Mouse (Mus musculus) midbrain, embryonic 15.5 days (tissue): ENCODE measurements around the gene Ptpn1. TPM values are rescaled to one million over a fixed set of nuclear protein-coding genes. Genes with fewer than 3 reads are reported as not detected.
A peak's percentile ranks its signal among the peaks of the same experiment; 100 is the strongest.

Experiments
- ATAC-seq: fragments of 200-750 bp; cut with Nextera tagmentation; replicated peaks from 2 replicates; pipeline ENCODE4 v1.8.0; 2017; ENCODE audit warnings: moderate TSS enrichment
- H3K27ac ChIP-seq: fragments of 300-500 bp; sonication (generic); 2 replicates; pipeline ENCODE4 v1.5.1; 2015; ENCODE audit warnings: mild to moderate bottlenecking, inconsistent platforms
- H3K27me3 ChIP-seq: fragments of 300-500 bp; sonication (generic); replicated peaks from 2 replicates; pipeline ENCODE4 v1.6.1; 2015; ENCODE audit warnings: inconsistent platforms
- H3K36me3 ChIP-seq: fragments of 300-500 bp; sonication (generic); replicated peaks from 2 replicates; pipeline ENCODE4 v1.6.1; 2015; ENCODE audit warnings: inconsistent platforms
- H3K4me1 ChIP-seq: fragments of 300-500 bp; sonication (generic); 2 replicates; pipeline ENCODE4 v1.6.1; 2015; ENCODE audit warnings: inconsistent platforms
- H3K4me2 ChIP-seq: fragments of 300-500 bp; sonication (generic); 2 replicates; pipeline ENCODE4 v1.6.1; 2015; ENCODE audit warnings: inconsistent platforms, mild to moderate bottlenecking, moderate library complexity
- H3K4me3 ChIP-seq: fragments of 300-500 bp; sonication (generic); 2 replicates; pipeline ENCODE4 v1.5.1; 2015; ENCODE audit warnings: mild to moderate bottlenecking, inconsistent platforms
- H3K9ac ChIP-seq: fragments of 300-500 bp; sonication (generic); 2 replicates; pipeline ENCODE4 v1.6.1; 2015; ENCODE audit warnings: mild to moderate bottlenecking, inconsistent platforms
- H3K9me3 ChIP-seq: fragments of 300-500 bp; sonication (generic); 2 replicates; pipeline ENCODE4 v1.6.1; 2016; ENCODE audit warnings: inconsistent platforms
- WGBS: fragments of 180-500 bp; shearing (Covaris S2); methylation state at CpG from one replicate; pipeline ENCODE4 v1.1.7; 2015; ENCODE audit warnings: mixed read lengths; 5-methylcytosine and 5-hydroxymethylcytosine counted together
- polyA plus RNA-seq: library from polyadenylated mRNA; unstranded; fragments of >200 nt; fragmentation: Nextera tagmentation; extraction: Ambion mirVana; gene quantifications from 2 replicates; pipeline ENCODE4 v1.2.1, GENCODE M21; 2015

The Ptpn1 gene
- polyA plus RNA-seq, 1 experiment from 2014 or later, result 74.5 TPM

DNA sequence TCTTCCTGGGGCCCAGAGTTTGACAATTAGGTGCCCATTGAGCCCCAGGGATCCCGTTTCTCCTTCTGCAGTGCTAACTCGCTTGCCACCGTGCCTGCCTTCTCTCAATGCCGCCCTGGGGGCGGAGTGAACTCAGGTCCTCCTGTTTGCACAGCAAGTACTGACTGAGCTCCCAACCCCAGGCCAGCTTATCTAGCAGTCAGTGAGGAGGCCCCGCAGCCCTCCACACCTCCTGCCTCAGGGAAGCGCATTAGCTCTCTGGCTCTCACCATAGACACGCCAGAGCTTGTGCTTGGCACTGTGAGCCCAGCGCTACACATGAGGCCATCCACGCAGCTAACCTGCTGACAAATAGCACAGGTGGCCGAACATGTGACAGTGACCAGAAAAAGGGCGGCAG lies 55.8 kb downstream of the Ptpn1 start:
- 68% methylated on average over 12 of the region's 12 CpGs for WGBS
- Histone ChIP-seq H3K27ac (no peak overlapping the region), H3K36me3 (no peaks in the 10 kb centered on the region), H3K4me3 (no peak overlapping the region), H3K27me3 (no peaks in the 10 kb centered on the region), H3K9me3 (no peaks in the 10 kb centered on the region), H3K4me1 (peaks cover 4% of the 10 kb centered on the region; the same call in 1 of the 2 replicates), H3K4me2 (no peak overlapping the region), H3K9ac (no peak overlapping the region)
- no peak for ATAC-seq

DNA sequence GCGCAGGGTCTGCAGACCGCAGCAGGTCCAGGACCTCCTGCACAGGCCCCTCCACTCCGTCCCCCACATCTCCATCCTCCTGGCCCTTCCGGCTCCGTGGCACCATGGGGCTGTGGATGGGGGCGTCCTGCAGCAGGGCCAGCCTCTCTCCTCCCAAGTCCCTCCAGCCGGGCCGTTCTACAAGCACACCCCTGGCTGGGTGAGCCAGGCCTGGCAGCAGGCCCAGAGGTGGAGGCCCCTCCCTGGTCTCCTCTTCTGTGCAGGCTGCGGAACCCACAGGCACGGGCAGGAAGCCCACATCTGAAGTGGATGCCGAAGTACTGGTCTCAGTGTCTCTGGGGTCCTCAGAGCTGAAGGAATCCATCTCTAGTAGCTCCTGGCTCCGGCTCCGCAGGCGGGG lies 57.5 kb downstream of the Ptpn1 start:
- peaks cover 4% of the 10 kb centered on the region; the same call in 1 of the 2 replicates for H3K4me1 ChIP-seq
- H3K4me3 ChIP-seq, result no peak overlapping the region
- H3K27me3 ChIP-seq, result no peaks in the 10 kb centered on the region
- 75% methylated on average over 14 of the region's 14 CpGs for WGBS
- no peak overlapping the region for H3K4me2 ChIP-seq
- H3K9me3 ChIP-seq, result no peaks in the 10 kb centered on the region
- ATAC-seq, result 0 out of 2 replicates have a peak, but pooled peaks have one; percentile 29
- H3K27ac ChIP-seq, result no peak overlapping the region
- no peak overlapping the region for H3K9ac ChIP-seq
- H3K36me3 ChIP-seq, result no peaks in the 10 kb centered on the region

DNA sequence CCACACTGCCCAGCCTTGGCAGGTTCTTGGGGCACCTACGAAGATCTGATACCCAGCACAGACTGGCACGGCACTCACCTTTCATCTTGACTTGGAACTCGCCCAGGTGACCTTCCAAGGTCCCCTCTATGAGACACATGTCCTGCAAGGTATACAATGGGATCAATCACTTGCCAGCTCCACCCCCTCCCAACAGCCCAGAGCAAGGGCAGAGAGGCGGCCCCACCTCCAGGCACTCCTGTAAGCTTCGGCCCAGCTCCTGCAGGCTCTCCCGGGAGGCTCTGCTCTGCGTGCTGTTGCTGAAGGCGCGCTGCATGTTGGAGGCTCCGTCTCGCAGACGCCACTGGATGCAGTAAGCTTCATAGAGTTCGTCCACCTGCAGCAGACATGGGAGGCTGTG lies 61.4 kb downstream of the Ptpn1 start:
- WGBS, result 67% methylated on average over 13 of the region's 13 CpGs
- no peaks in the 10 kb centered on the region for H3K9me3 ChIP-seq
- H3K4me1 ChIP-seq, result peaks cover 4% of the 10 kb centered on the region; the same call in 1 of the 2 replicates
- H3K4me2 ChIP-seq, result no peak overlapping the region
- no peak overlapping the region for H3K4me3 ChIP-seq
- H3K27me3 ChIP-seq, result no peaks in the 10 kb centered on the region
- H3K36me3 ChIP-seq, result no peaks in the 10 kb centered on the region
- no peak overlapping the region for H3K9ac ChIP-seq
- H3K27ac ChIP-seq, result no peak overlapping the region
- ATAC-seq, result no peak

DNA sequence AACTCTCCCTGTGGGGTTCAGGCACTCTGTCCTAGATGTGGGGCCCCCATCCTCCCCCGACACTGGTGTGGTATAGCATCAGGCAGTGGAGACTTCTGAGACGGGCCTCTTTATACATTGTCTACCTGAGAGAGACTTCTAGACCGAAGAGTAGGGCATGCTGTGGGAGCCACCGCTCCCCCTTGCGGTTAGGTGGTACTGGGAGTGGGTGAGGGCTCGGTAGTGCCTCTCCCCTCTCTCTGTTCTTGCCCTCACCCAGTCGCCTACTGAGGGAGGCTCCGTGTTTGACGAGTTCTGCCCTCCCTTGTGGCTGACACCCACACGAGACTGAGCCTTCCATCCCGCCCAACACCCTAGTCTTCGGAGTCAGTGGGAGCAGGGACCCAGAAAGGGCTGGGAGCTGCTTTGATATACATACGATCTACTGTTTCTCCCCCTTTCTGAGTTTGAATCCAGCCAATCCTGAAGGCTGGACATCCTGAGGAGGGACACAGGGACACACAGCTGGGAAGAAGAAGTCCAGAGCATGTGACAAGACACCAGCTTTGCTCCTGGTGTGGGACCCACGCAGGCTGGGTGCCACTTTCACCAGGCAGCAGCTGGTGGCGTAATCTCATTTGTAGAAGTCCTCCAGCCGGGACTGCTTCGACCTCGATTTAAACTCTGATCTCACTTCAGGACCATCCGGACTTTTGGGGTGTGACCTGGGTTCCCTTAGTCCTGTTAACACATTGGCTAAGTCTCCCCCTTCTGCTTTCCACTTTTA lies 64.2 kb downstream of the Ptpn1 start:
- H3K4me1 ChIP-seq, result no peaks in the 10 kb centered on the region
- no peak overlapping the region for H3K27ac ChIP-seq
- 63% methylated on average over 19 of the region's 19 CpGs for WGBS
- no peaks in the 10 kb centered on the region for H3K36me3 ChIP-seq
- ATAC-seq, result no peak
- no peak overlapping the region for H3K9ac ChIP-seq
- 0 out of 2 replicates have a peak, but pooled peaks cover 2% of the 10 kb centered on the region for H3K9me3 ChIP-seq
- H3K4me2 ChIP-seq, result no peak overlapping the region
- H3K4me3 ChIP-seq, result no peak overlapping the region
- H3K27me3 ChIP-seq, result no peaks in the 10 kb centered on the region

DNA sequence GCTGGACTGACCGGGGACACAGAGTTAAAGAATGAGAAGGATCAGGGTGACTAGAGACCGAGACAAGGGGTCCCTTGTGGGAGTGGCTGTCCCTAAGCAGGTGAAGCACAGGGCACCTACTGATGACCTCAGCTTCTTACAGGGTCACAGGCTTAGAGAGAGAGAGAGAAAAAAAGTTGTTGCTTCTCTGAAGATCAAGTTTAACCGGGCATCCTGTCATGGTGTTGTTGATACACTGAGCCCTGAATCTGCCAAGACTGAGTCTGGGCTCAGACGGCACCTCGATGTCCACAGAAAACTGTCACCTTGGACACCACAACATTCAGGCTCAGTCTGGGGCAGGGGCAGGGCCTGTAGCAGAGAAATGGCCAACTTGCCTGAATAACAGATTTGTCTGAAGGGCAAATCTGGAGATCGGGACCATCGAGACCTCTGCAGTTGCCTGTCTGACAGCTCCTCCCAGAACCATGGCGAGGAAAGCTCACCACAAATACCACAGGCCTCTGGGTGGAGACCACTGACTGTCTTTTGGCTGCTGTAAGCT lies 64.9 kb downstream of the Ptpn1 start:
- WGBS, result 57% methylated on average over 8 of the region's 8 CpGs
- no peak for ATAC-seq
- no peak overlapping the region for H3K9ac ChIP-seq

DNA sequence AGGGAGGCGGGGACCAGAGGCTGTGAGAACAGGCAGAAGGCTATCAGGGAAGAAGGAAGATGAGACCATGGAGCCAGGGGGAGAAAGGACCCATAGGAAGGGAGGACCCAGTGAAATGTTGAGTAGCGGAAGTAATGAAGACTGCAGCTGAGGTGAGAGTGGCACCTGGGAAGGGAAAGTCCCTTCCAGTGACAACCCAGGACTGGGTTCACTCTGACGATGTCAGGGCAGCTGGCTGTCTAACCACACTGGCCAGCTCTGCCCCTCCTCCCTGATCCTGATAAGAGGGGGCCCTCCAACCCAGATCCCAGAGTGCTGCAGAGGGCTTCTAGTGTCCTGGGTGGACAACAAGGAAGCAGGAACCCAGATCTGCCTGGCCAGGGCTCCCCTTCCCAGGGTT lies 65.7 kb downstream of the Ptpn1 start:
- 74% methylated on average over 3 of the region's 3 CpGs for WGBS
- H3K27ac ChIP-seq, result no peak overlapping the region
- no peak for ATAC-seq
- no peak overlapping the region for H3K4me3 ChIP-seq
- no peaks in the 10 kb centered on the region for H3K27me3 ChIP-seq
- no peaks in the 10 kb centered on the region for H3K4me1 ChIP-seq
- H3K4me2 ChIP-seq, result no peak overlapping the region
- no peak overlapping the region for H3K9ac ChIP-seq
- H3K36me3 ChIP-seq, result no peaks in the 10 kb centered on the region
- H3K9me3 ChIP-seq, result 0 out of 2 replicates have a peak, but pooled peaks cover 2% of the 10 kb centered on the region

More for the DNA sequence above, 64.9 kb downstream of the Ptpn1 start:
- Histone ChIP-seq H3K4me2 (no peak overlapping the region), H3K27me3 (no peaks in the 10 kb centered on the region), H3K9me3 (0 out of 2 replicates have a peak, but pooled peaks cover 2% of the 10 kb centered on the region), H3K36me3 (no peaks in the 10 kb centered on the region), H3K4me1 (no peaks in the 10 kb centered on the region), H3K27ac (no peak overlapping the region), H3K4me3 (no peak overlapping the region)

DNA sequence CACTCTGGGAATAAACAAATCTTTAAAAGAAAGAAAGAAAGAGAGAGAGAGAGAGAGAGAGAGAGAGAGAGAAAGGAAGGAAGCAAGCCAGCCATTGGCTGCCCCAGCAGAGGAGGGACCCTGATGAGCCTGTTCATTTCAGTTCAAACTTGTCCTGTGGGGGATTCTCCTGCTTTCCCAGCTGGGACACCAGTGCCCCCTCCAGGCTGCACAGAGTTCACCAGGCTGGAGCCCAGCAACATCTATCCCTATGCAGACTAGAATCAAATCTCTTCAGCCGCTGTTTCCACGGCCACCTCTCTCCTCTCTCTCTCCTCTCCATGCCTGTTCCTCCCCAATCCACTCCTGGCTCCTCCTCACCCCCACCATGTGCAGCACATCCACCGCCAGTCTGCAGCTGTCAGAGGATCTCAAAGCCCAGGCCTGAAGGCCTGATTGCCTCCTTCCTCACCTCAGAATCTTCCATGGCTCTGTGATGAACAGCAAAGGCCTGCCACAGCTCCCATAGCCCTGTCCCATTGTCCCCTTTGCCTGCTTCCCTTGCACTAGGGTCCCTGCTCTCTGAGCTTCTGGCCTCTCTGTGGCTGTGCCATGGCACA lies 67.4 kb downstream of the Ptpn1 start:
- Histone ChIP-seq H3K4me3 (no peak overlapping the region), H3K36me3 (no peaks in the 10 kb centered on the region), H3K9me3 (0 out of 2 replicates have a peak, but pooled peaks cover 2% of the 10 kb centered on the region), H3K27ac (no peak overlapping the region), H3K27me3 (no peaks in the 10 kb centered on the region), H3K4me1 (no peaks in the 10 kb centered on the region), H3K4me2 (no peak overlapping the region), H3K9ac (no peak overlapping the region)
- 56% methylated on average over 3 of the region's 3 CpGs for whole genome bisulfite sequencing
- no peak for ATAC-seq

DNA sequence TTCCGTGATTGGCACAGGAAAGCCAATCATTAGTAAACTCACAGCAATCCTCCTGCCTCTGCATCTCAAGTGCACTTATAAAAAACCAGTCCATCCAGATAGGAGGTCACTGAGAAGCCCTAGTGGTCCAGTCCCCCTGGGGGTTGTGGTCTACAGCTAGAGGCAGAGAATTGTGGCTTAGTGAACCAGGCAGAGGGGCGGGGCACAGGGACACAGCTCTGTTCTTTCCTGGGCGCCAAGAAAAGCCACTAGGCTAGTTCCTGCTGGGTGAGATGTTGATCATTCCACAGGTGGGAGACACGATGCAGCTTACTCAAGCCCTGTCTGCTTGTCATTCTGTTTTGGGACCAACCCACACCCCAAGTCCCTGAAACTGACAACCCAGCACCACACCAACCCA lies 70.3 kb downstream of the Ptpn1 start:
- Histone ChIP-seq H3K4me2 (no peak overlapping the region), H3K27me3 (no peaks in the 10 kb centered on the region), H3K4me3 (no peak overlapping the region), H3K9me3 (0 out of 2 replicates have a peak, but pooled peaks cover 2% of the 10 kb centered on the region), H3K27ac (no peak overlapping the region), H3K36me3 (no peaks in the 10 kb centered on the region), H3K4me1 (no peaks in the 10 kb centered on the region), H3K9ac (no peak overlapping the region)
- 62% methylated on average over 4 of the region's 4 CpGs for WGBS
- no peak for ATAC-seq

DNA sequence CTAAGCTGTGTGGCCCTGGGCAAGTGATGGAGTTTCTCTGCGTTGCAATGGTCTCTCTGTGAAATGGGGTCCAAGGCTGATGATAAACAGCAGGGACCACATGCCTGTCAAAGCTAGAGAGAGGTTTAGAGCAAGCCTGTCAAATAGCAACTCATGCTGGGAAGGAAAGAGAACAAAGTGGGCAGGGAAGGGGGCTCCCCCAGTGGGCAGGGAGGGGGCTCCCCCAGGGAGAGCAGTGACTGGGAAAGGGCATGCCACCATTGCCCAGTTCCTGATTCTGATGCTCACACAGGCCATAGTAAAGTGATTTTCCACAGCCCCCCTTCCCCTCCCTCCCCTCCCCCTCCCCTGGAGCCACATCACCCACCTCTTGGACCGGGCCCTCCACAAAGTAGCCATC lies 71.0 kb downstream of the Ptpn1 start:
- Histone ChIP-seq H3K36me3 (no peaks in the 10 kb centered on the region), H3K4me1 (no peaks in the 10 kb centered on the region), H3K4me3 (no peak overlapping the region), H3K9me3 (0 out of 2 replicates have a peak, but pooled peaks cover 2% of the 10 kb centered on the region), H3K27ac (no peak overlapping the region), H3K27me3 (no peaks in the 10 kb centered on the region), H3K9ac (no peak overlapping the region), H3K4me2 (no peak overlapping the region)
- 73% methylated on average over 2 of the region's 2 CpGs for WGBS
- ATAC-seq, result no peak

DNA sequence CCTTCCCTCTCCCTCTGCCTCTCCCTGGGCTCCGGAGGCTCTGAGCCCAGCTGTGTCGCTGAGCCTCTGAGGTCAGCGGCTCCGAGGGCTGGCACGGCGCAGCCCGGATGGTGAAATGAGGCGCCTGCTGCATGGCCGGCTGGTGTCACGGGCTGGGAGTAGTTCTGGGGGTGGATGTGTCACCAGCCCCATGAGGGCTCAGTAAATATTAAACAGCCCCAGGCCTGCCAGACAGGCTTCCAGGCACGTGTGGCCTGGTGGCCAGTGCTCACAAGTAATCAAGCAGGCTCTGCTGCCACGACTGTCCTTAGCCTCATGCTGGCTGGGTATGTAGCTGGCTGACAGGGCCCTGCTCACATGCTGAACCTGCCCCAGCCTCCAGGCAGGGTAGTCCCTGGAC lies 71.6 kb downstream of the Ptpn1 start:
- H3K4me1 ChIP-seq, result no peaks in the 10 kb centered on the region
- H3K9me3 ChIP-seq, result 0 out of 2 replicates have a peak, but pooled peaks cover 2% of the 10 kb centered on the region
- no peak overlapping the region for H3K4me3 ChIP-seq
- 76% methylated on average over 12 of the region's 12 CpGs for WGBS
- H3K27me3 ChIP-seq, result no peaks in the 10 kb centered on the region
- H3K36me3 ChIP-seq, result no peaks in the 10 kb centered on the region
- no peak overlapping the region for H3K27ac ChIP-seq
- H3K4me2 ChIP-seq, result no peak overlapping the region
- no peak for ATAC-seq
- H3K9ac ChIP-seq, result no peak overlapping the region

DNA sequence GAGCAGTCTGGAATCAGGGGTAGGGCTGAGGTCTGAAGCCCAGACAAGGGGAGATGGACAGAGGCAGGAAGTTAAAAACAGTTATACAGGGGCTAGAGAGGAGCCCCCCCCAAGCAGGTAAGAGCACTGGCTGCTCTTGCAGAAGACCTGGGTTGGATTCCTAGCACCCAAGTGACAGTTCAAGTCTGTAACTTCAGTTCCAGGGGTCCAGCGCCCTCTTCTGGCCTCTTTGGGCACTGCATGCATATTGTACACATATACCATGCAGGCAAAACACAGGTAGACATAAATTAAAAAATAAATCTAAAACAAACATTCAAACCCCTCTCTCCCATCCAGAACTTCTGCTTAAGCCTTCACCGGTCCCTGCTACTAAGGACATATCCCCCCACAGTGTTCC lies 72.5 kb downstream of the Ptpn1 start:
- H3K27me3 ChIP-seq, result no peaks in the 10 kb centered on the region
- H3K9me3 ChIP-seq, result 0 out of 2 replicates have a peak, but pooled peaks cover 2% of the 10 kb centered on the region
- H3K9ac ChIP-seq, result no peak overlapping the region
- 61% methylated on average over 2 of the region's 2 CpGs for WGBS
- H3K27ac ChIP-seq, result no peak overlapping the region
- H3K4me1 ChIP-seq, result no peaks in the 10 kb centered on the region
- no peak overlapping the region for H3K4me2 ChIP-seq
- no peak overlapping the region for H3K4me3 ChIP-seq
- no peaks in the 10 kb centered on the region for H3K36me3 ChIP-seq
- ATAC-seq, result no peak

DNA sequence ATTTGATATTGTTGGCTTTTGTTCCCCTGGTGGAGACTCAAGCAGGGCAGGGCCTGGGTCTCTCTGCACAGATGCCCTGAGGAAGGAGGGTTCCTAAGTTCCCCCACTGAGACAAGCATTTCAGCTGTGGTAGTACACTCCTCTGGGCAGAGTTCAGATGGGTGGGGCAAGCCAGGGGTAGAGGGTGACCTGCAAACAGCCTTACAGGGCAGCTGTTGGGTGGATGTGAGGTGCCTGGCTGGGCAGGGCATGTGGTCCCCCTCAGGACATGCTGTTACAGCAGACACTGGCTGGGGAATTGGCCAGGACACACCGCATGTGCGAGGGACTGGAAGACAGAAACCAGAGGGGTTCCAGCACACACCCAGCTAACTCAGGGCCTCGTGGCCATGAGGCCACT lies 73.1 kb downstream of the Ptpn1 start:
- Histone ChIP-seq H3K4me3 (no peak overlapping the region), H3K9ac (no peak overlapping the region), H3K4me2 (no peak overlapping the region), H3K36me3 (no peaks in the 10 kb centered on the region), H3K4me1 (peaks cover 3% of the 10 kb centered on the region), H3K27ac (no peak overlapping the region), H3K9me3 (0 out of 2 replicates have a peak, but pooled peaks cover 2% of the 10 kb centered on the region), H3K27me3 (no peaks in the 10 kb centered on the region)
- ATAC-seq, result no peak
- 79% methylated on average over 3 of the region's 3 CpGs for WGBS
